Mouse (Mus musculus): ENCODE data around the gene Ice2.

GRCm38 (mm10) chr9:69354228-69354627 lies 43.5 kb upstream of the Ice2 start:
- TF ChIP-seq CTCF (IDR thresholded peaks at IDR 0.05 in 2 of 3, conservative IDR thresholded peaks at IDR 0.05 in 1 of 3; ENCODE audit: control insufficient read depth in 1 of 3, insufficient read depth in 1 of 3, low read depth in 2 of 3, low read length in 3 of 3, poor library complexity in 1 of 3, severe bottlenecking in 1 of 3), result no peak
- TF ChIP-seq TCF12 (IDR thresholded peaks at IDR 0.05; ENCODE audit: low read depth, low read length), result no peak
- TF ChIP-seq CHD1 (IDR thresholded peaks at IDR 0.05; ENCODE audit: low read depth, low read length), result no peak
- no peak for TF ChIP-seq NRF1 (IDR thresholded peaks at IDR 0.05; ENCODE audit: insufficient read depth, low read depth, low read length, poor library complexity, severe bottlenecking)
- TF ChIP-seq ZC3H11A (IDR thresholded peaks at IDR 0.05; ENCODE audit: low read depth, low read length), result no peak
- TF ChIP-seq GATA1 (IDR thresholded peaks at IDR 0.05; ENCODE audit: low read depth, low read length), result no peak

Data from MEL (cell line).